Mouse (Mus musculus): ENCODE data around the gene Noto. TPM values are rescaled to one million over a fixed set of nuclear protein-coding genes. Genes with fewer than 3 reads are reported as not detected.

Gene Noto
- polyA plus RNA-seq, 1 experiment from 2014 or later: not detected

Other genes with a start within 250 kb of the Noto start
- 0.20 TPM in 1 of 2 replicates, not detected in the other for gene Emx1, start 236.4 kb upstream of the Noto start, polyA plus RNA-seq (2015; fragmentation: Nextera tagmentation; extraction: Ambion mirVana)
- 6.3 and 7.1 TPM in 2 replicates for gene Sfxn5, start 90.5 kb upstream of the Noto start, polyA plus RNA-seq (2015; fragmentation: Nextera tagmentation; extraction: Ambion mirVana)
- gene Rab11fip5, start 49.3 kb upstream of the Noto start, polyA plus RNA-seq (2015; fragmentation: Nextera tagmentation; extraction: Ambion mirVana): 21.7 and 24.8 TPM in 2 replicates
- gene Smyd5, start 8.1 kb downstream of the Noto start, polyA plus RNA-seq (2015; fragmentation: Nextera tagmentation; extraction: Ambion mirVana): 48.8 and 50.3 TPM in 2 replicates
- gene Cct7, start 27.6 kb downstream of the Noto start, polyA plus RNA-seq (2015; fragmentation: Nextera tagmentation; extraction: Ambion mirVana): 407 and 425 TPM in 2 replicates
- gene Pradc1, start 28.1 kb downstream of the Noto start, polyA plus RNA-seq (2015; fragmentation: Nextera tagmentation; extraction: Ambion mirVana): 37.2 and 38.3 TPM in 2 replicates
- gene Fbxo41, start 79.1 kb downstream of the Noto start, polyA plus RNA-seq (2015; fragmentation: Nextera tagmentation; extraction: Ambion mirVana): 0.29 and 0.30 TPM in 2 replicates
- gene Egr4, start 89.7 kb downstream of the Noto start, polyA plus RNA-seq (2015; fragmentation: Nextera tagmentation; extraction: Ambion mirVana): not detected in 2 replicates
- 2.7 and 4.3 TPM in 2 replicates for gene Alms1, start 163.6 kb downstream of the Noto start, polyA plus RNA-seq (2015; fragmentation: Nextera tagmentation; extraction: Ambion mirVana)